15 mouse cellular contexts compared by ENCODE assay signal in the genomic region with DNA sequence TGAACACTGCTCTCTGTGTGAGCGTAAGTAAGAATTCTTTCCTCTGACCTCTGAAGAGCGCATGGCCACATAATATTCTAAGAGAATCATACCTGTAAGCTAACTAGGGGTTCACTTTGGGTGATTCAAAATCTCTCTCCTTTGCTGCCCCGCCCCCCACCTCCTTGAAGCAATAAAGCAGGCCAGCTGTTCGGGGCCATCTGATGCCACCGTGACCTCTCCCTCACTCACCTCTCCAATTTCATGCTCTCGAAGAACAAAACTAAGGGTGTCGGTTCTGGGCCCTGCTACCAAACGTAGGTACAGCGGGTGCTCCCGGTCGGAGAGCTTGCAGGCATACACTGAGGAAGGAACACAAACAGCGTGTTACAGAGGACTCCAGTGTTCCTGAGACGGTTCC.
"Had no signal": no experiment of that assay in that cellular context is flagged by ENCODE, and none has a peak within 500 bp of the region (broad histone marks: within the 10 kb centered on the region; RNA-seq: fewer than 3 reads in every experiment).

No protein-coding gene starts in this region.

- H3K9me3 ChIP-seq: neural tube, embryonic 15.5 days; stomach, embryonic 15.5 days had no signal

- DNase-seq: retina, postnatal 1 day; right cerebral cortex, adult 18-20 months; right cerebral cortex, postnatal 14 days; right cerebral cortex, postnatal 25 days; right cerebral cortex, postnatal 4 days; spleen, adult 18-20 months; thymus, adult 18-20 months; thymus, adult 2 months; thymus, postnatal 14 days; thymus, postnatal 25 days; thymus, postnatal 36 days; thymus, postnatal 4 days had no signal

- H3K4me2 ChIP-seq: neural tube, embryonic 15.5 days; stomach, embryonic 15.5 days had no signal

- H3K27ac ChIP-seq: neural tube, embryonic 15.5 days; stomach, embryonic 15.5 days; stomach, postnatal 0 days had no signal

- H3K36me3 ChIP-seq: neural tube, embryonic 15.5 days had no signal

- H3K27me3 ChIP-seq: neural tube, embryonic 15.5 days; stomach, embryonic 15.5 days had no signal

- H3K4me3 ChIP-seq: neural tube, embryonic 15.5 days; stomach, embryonic 15.5 days had no signal

- H3K9ac ChIP-seq: neural tube, embryonic 15.5 days; stomach, embryonic 15.5 days had no signal
